Mouse (Mus musculus) macrophage (primary cell): ENCODE measurements at regions not wholly inside any gene's neighbourhood (a gene's known extent, or its start where the extent isn't known, plus 50 kb on each side); places are given as distances from the start of the nearest gene placed in this dataset.
"Not testable (repeated sequence)": the region's sequence is repeated elsewhere in the genome, so short reads cannot be mapped to it uniquely, and the experiment has no call there.

Source experiments
- H3K27ac ChIP-seq: fragments of 350-480 bp; formaldehyde crosslinking; 2 replicates; pipeline ENCODE4 v1.9.0; 2021
- H3K36me3 ChIP-seq: fragments of 350-480 bp; formaldehyde crosslinking; 2 replicates; pipeline ENCODE4 v1.9.0; 2021; ENCODE audit errors: inconsistent target
- H3K4me3 ChIP-seq: fragments of 350-480 bp; formaldehyde crosslinking; 2 replicates; pipeline ENCODE4 v1.9.0; 2021; ENCODE audit errors: inconsistent target
- H3K79me2 ChIP-seq: fragments of 350-480 bp; formaldehyde crosslinking; 2 replicates; pipeline ENCODE4 v1.9.0; 2021; ENCODE audit errors: inconsistent target
- WGBS: methylation state at CpG from one replicate; pipeline ENCODE4 v1.1.7; 2026; ENCODE audit warnings: inconsistent platforms; ENCODE audit not compliant: missing documents; 5-methylcytosine and 5-hydroxymethylcytosine counted together

DNA sequence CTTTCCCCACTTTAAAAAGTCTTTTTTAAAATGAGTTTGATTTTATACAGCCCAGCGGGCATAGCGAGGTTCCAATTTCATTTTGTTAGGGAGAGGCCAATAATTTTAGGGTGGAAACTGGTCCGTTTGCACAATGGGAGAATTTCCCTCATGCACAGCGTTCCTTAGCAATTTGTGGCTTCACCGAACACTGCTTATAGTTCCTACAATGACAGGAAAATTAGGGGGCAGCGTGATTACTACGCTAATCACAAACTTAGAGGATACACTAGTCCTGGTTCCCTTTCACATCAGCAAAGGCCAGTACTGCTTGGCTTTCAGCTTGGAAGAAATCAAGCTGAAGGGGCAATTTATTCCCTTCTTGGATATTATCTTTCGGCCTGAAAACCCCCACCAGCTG is 745.1 kb upstream of the Gm19410 start:
- Histone ChIP-seq H3K36me3 (no peaks in the 10 kb centered on the region), H3K4me3 (no peak overlapping the region), H3K27ac (no peak overlapping the region), H3K79me2 (no peaks in the 10 kb centered on the region)
- 94% methylated on average over 8 of the region's 8 CpGs for WGBS

DNA sequence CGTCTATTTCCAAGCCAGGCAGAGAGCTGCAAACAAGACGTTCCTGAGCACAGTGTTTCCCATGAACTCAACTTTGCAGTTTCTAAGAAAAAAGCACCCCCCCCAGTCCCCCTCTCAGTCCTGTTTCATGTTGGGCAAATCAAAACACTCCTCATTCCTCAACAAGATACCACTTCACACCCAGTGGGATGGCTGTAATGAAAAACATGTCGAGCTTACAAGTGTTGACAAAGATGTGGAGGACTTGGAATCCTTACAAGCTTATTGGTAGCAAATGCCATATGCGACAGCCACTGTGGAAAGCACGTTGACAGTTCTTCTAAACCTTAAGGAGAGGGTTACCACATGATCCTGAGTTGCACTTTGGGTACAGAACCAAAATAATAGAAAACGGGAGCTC is 742.9 kb upstream of the Gm19410 start:
- Histone ChIP-seq H3K36me3 (no peaks in the 10 kb centered on the region), H3K27ac (no peak overlapping the region), H3K4me3 (no peak overlapping the region), H3K79me2 (no peaks in the 10 kb centered on the region)
- 88% methylated on average over 6 of the region's 6 CpGs for WGBS

DNA sequence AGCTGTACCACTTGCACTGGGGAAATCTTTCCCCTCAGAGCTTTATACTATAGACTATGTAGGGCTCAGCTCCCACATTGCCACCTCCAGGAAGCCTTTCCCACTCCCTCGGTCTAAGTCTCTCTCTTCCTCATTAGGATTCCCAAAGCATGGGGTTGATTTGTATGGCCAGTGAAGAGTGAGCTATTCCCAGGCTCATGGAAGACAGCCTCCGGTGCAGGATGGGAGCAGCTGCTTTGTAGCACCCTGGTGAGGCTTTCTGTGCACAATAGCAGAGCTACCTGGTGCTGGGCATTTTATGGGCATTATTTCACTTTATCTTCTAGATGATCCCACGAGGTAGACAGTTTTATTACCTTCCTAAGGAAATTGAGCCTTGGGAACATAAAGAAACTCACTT is 717.8 kb upstream of the Gm19410 start:
- Histone ChIP-seq H3K4me3 (no peak overlapping the region), H3K36me3 (no peaks in the 10 kb centered on the region), H3K27ac (no peak overlapping the region), H3K79me2 (no peaks in the 10 kb centered on the region)
- WGBS: 63% methylated on average over 3 of the region's 3 CpGs

DNA sequence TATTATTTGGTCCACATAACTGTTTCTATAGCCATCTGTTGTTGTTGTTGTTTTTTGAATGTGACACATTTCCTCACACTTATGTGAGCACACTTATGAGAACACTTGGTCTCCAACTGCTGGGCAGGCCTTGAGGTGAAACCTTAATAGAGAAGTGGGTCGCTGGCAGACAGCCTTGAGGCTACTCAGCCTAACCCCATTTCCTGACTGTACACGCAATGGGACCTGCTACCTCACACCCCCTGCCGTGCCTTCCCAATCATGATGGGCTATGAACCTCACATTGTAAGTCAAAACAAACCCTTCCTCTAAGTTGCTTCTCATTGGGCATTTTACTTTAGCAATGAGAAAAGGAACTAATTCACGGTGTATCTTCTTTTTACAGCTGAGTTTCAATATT is 712.1 kb upstream of the Gm19410 start:
- Histone ChIP-seq H3K36me3 (no peaks in the 10 kb centered on the region), H3K27ac (no peak overlapping the region), H3K4me3 (no peak overlapping the region), H3K79me2 (no peaks in the 10 kb centered on the region)
- WGBS: 13% methylated on average over 4 of the region's 4 CpGs

DNA sequence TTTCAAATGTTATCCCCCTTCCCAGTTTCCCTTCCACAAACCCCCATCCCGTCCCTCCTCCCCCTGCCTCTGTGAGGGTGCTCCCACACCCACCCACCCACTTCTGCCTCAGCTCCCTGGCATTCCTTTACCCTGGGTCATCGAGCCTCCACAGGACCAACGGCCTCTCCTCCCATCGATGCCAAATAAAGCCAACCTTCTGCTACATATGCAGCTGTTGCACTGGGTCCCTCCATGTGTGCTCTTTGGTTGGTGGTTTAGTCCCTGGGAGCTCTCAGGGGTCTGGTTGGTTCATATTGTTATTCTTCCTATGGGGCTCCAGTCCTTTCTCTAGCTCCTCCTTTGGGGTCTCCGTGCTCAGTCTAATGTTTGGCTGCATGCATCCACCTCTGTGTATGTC is 704.5 kb upstream of the Gm19410 start:
- no peaks in the 10 kb centered on the region for H3K36me3 ChIP-seq
- WGBS: 92% methylated on average over 5 of the region's 5 CpGs
- H3K4me3 ChIP-seq: no peak overlapping the region
- H3K79me2 ChIP-seq: no peaks in the 10 kb centered on the region
- no peak overlapping the region for H3K27ac ChIP-seq

DNA sequence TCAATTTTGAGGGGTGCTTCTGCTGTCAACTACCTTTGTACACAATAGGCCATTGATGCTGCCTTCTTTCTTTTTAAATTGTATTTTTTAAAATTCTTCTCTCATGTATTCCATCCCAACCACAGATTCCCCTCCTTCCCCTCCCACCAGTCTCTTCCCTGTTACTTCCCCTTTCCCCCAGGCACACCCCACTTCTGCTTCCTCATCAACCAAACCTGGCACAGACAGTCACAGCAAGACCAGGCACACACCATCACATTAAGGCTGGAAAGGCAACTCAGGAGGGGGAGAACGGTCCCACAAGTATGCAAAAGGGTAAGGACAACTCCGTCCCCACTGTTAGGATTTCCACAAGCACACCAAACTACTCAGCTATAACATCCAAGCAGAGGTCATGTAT is 697.4 kb upstream of the Gm19410 start:
- Histone ChIP-seq H3K79me2 (no peaks in the 10 kb centered on the region), H3K27ac (no peak overlapping the region), H3K4me3 (no peak overlapping the region), H3K36me3 (no peaks in the 10 kb centered on the region)
- WGBS: 53% methylated on average over 2 of the region's 2 CpGs

DNA sequence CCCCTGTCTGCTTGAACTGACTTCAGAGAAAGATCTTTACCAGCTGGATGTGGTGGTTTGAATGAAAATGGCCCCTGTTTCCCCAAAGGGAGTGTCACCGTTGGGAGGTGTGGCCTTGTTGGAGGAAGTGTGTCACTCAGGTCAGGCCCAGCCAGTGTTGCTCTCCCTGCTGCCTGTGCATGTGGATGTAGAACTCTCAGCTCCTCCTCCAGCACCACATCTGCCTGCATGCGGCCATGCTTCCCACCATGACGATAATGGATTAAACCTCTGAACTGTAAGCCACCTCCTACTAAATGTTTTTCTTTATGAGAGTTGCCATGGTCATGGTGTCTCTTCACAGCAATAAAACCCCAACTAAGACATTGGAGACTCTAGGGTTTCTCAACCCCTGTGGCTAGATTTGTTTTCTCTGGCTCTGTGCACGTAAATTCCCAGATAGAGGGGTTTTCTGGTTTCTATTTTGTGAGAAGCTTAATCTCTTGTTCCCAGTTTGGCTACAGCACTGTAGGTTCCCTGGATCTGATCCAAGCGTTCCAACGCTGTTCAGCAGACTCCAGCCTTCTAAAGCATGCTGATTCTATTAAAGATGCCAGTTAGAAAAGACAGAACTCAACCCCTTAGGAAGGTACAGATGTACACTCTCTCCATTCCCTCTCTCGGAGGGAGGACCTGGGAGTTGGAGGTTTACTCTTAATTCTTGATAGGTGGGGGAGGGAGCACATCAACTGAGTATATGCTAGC is 695.2 kb upstream of the Gm19410 start:
- H3K79me2 ChIP-seq: no peaks in the 10 kb centered on the region
- H3K36me3 ChIP-seq: no peaks in the 10 kb centered on the region
- no peak overlapping the region for H3K27ac ChIP-seq
- WGBS: 88% methylated on average over 7 of the region's 7 CpGs
- no peak overlapping the region for H3K4me3 ChIP-seq

DNA sequence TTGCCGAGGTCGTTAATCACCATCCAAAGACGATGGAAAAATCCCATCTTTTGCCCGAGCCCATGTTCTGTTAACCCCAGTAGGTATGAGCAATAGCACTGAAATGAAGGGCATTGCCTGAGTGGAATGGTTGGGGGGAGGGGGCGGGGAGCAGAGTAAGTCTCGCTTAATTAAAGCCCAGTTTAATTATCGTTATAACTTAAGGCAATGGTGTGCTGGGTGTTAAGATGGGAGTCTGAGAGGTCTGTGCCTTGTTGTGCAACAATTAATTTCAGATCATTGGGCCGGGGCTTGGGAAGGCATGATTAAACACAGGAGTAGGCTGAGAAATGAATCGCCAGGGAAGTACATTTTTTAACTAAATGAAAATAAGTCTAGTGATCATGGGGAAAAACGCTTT is 689.6 kb upstream of the Gm19410 start:
- Histone ChIP-seq H3K79me2 (no peaks in the 10 kb centered on the region), H3K27ac (no peak overlapping the region), H3K36me3 (no peaks in the 10 kb centered on the region), H3K4me3 (no peak overlapping the region)
- WGBS: 95% methylated on average over 10 of the region's 10 CpGs

DNA sequence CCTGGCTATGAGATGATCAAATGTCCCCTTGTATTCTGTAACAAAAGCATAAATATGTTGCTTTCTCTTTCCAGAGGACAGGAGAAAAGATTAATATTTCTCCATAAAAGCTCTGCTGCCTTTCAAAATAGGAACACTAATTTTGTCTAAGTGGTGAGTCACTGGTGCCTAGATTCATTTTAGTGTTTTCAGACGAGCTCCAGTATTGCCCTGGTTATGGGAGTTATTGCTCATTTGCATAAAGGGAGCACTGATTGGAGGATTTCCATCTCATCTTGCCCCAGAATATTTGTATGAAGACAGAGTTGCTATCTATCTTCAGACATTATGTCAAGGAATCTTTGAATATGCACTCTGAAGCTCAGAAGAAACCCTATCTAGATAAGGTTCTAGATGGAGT is 682.4 kb upstream of the Gm19410 start:
- no peaks in the 10 kb centered on the region for H3K79me2 ChIP-seq
- 64% methylated on average over 1 of the region's 1 CpGs for WGBS
- H3K36me3 ChIP-seq: no peaks in the 10 kb centered on the region
- no peak overlapping the region for H3K27ac ChIP-seq
- no peak overlapping the region for H3K4me3 ChIP-seq

DNA sequence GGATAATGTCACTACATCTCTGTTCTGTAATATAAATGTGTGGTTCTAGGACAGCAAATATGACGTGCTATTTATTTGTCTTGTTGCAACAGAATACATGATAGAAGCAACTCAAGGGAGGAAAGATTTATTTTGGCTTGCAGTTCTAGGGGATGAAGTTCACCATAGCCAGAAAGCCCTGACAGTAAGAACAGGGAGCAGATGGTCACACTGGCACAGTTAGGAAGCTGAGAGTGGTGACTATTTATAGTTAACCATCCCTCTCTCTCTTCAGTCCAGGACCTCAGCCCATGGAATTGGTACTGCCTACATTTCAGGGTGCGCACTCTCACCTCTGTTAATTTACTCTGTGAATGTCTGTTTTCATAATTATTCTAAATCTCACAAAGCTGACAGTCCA is 678.5 kb upstream of the Gm19410 start:
- no peaks in the 10 kb centered on the region for H3K36me3 ChIP-seq
- WGBS: 97% methylated on average over 2 of the region's 2 CpGs
- H3K4me3 ChIP-seq: no peak overlapping the region
- H3K27ac ChIP-seq: no peak overlapping the region
- no peaks in the 10 kb centered on the region for H3K79me2 ChIP-seq

DNA sequence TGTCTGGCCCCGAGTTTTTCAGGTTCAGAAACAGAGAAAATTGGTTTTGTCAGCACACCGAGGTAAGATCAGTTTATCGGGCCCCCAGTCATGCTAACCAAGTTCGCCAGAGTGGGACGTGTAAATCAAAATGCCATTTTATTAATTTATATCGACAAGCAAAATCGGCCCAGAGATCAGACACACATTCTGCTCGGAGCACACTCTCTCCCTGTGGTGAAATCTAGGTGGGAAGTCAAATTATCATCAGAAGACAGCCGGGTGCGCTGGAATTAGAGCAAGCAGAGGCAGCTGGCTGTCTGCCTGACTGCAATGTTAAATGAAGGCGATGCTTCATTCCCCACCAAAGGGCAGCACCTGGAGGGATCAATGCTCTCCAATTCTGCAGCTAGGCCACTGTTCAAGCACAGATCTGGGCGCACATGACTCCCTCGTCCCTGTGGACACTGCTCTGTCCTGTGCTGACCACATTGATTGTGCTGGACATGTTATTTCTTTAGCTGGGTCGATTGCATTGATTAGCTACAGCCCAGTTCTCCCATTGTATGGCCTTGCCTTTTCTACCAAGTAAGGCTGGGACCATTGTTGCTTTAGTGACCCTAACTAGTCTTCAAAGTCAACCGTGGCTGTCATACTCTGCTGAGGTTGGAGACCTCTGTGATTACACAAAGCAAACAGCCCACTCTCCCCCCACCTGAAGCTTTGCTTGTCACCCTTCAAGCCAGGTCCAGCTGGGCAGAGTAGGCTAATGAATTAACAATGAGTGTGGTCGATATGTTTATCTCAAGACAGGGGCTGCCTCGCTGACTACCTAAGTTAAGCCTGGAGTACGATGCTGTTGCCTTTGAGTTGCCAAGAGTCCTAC is 677.0 kb upstream of the Gm19410 start:
- no peak overlapping the region for H3K4me3 ChIP-seq
- H3K27ac ChIP-seq: no peak overlapping the region
- no peaks in the 10 kb centered on the region for H3K36me3 ChIP-seq
- WGBS: 90% methylated on average over 18 of the region's 18 CpGs
- H3K79me2 ChIP-seq: no peaks in the 10 kb centered on the region

DNA sequence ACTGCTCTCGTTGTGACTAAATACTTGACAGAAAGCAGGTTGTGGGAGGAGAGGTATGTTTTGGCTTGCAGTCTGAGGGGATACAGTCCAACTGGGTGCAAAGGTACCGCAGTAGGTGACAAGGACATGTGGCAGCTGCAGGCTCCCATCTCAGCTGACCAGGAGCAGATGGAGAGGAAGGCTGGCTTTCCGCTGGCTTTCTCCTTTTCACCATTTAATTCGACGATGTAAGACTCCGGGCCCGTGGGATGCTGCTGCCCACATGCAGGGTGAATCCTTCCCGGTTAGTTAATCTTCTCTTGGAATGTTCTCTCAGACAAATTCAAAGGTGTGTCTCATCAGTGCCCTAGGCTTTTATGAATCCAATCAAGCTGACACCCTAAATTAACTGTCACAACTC is 676.1 kb upstream of the Gm19410 start:
- 91% methylated on average over 8 of the region's 8 CpGs for WGBS
- no peak overlapping the region for H3K27ac ChIP-seq
- no peak overlapping the region for H3K4me3 ChIP-seq
- H3K36me3 ChIP-seq: no peaks in the 10 kb centered on the region
- H3K79me2 ChIP-seq: no peaks in the 10 kb centered on the region

DNA sequence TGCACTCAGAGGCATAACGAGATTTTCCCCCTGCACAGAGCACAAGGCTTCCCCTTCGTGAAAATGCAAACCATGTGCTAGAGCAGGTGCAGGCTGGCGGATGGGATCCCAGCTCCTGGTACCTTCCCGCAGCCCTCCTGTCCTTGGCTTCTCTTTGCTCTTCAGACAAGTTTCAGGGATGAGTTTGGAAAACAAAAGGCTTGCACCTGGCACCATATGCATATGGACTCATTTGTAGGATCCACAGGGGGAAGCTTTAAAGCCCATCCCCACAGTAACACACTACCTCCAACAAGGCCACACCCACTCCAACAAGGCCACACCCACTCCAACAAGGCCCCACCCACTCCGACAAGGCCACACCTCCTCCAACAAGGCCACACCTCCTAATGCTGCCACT is 663.9 kb upstream of the Gm19410 start:
- no peaks in the 10 kb centered on the region for H3K79me2 ChIP-seq
- H3K36me3 ChIP-seq: no peaks in the 10 kb centered on the region
- WGBS: 89% methylated on average over 5 of the region's 5 CpGs
- H3K27ac ChIP-seq: no peak overlapping the region
- no peak overlapping the region for H3K4me3 ChIP-seq

DNA sequence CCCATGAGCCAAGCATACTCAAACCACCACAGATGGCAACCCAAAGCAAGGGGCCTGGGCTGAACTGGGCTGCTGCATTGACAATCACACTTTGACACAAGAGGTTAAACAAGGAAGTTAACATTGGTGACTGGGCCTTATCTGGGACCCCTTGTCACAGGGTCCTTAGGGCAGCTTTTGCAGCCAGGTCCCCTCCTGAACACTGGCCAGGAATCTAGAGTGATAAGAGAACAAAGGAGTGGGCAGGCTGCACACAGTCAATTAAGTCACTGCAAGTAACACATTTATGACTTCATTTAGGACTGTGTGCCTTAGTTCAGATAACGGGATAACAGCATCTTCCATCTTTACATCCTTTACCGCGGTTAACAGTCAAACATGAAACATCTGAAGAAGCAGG is 663.5 kb upstream of the Gm19410 start:
- not testable (repeated sequence) for H3K27ac ChIP-seq, H3K36me3 ChIP-seq, H3K4me3 ChIP-seq, H3K79me2 ChIP-seq
- 83% methylated on average over 2 of the region's 3 CpGs for WGBS

DNA sequence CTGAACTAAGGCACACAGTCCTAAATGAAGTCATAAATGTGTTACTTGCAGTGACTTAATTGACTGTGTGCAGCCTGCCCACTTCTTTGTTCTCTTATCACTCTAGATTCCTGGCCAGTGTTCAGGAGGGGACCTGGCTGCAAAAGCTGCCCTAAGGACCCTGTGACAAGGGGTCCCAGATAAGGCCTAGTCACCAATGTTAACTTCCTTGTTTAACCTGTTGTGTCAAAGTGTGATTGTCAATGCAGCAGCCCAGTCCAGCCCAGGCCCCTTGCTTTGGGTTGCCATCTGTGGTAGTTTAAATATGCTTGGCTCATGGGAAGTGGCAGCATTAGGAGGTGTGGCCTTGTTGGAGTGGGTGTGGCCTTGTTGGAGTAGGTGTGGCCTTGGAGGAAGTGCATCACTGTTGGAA is 661.1 kb upstream of the Gm19410 start:
- not testable (repeated sequence) for H3K36me3 ChIP-seq, H3K27ac ChIP-seq

More for the DNA sequence above, 661.1 kb upstream of the Gm19410 start:
- H3K4me3 ChIP-seq, H3K79me2 ChIP-seq: not testable (repeated sequence)
